Comparison of ENCODE assay signal across 8 mouse cellular contexts in genomic region chr9:96630571-96631388, GRCm38 (mm10). TPM values are rescaled to one million over a fixed set of nuclear protein-coding genes. Genes with fewer than 3 reads are reported as not detected.
DNase-seq lines count a peak whose midpoint lies in the region; ATAC-seq lines count a peak whose summit lies in the region.

No protein-coding gene starts in this region.

- H3K9me3 ChIP-seq in forebrain, embryonic 14.5 days (replicated peaks; ENCODE audit: control insufficient read depth, low read length): no peaks in the 10 kb centered on the region

- peak overlapping the region; percentile 74 for H3K4me2 ChIP-seq in forebrain, embryonic 14.5 days (ENCODE audit: low read length)

- peak overlapping the region; percentile 91 for H3K4me3 ChIP-seq in forebrain, embryonic 14.5 days (ENCODE audit: low read depth, low read length)

- H3K27me3 ChIP-seq in forebrain, embryonic 14.5 days (replicated peaks; ENCODE audit: control insufficient read depth, insufficient read depth, low read length): no peaks in the 10 kb centered on the region

- H3K4me1 ChIP-seq in forebrain, embryonic 14.5 days (ENCODE audit: control insufficient read depth, insufficient read depth, low read length): no peaks in the 10 kb centered on the region

- H3K36me3 ChIP-seq in forebrain, embryonic 14.5 days (ENCODE audit: control insufficient read depth, insufficient read depth, low read length): no peaks in the 10 kb centered on the region

- H3K27ac ChIP-seq in forebrain, embryonic 14.5 days (ENCODE audit: low read depth, low read length): peak overlapping the region; percentile 96

- under 1% methylated on average over 69 of the region's 105 CpGs for WGBS in forebrain, embryonic 14.5 days

- peak; percentile 74 for DNase-seq in MN1 (ENCODE audit: low spot score)
- peak; percentile 28 for DNase-seq in c-Kit-positive CD71-positive TER-119-negative erythroid progenitor cells, embryonic 14.5 days (ENCODE audit: low read depth)
- DNase-seq in forebrain, embryonic 14.5 days (ENCODE audit: low spot score): peak; percentile 66
- DNase-seq in heart, postnatal 4 days: peak; percentile 66
- peak; percentile 21 to 27 for DNase-seq in layer of hippocampus, postnatal 25 days (ENCODE audit: extremely low spot score in 1 of 2, low spot score in 1 of 2)
- DNase-seq in right cerebral cortex, adult 2 months (ENCODE audit: low spot score in 2 of 2): peak; percentile 40 to 41
- DNase-seq in urinary bladder, postnatal 36 days (ENCODE audit: low spot score in 2 of 2): peak; percentile 43 to 53

- peak overlapping the region; percentile 94 for H3K9ac ChIP-seq in forebrain, embryonic 14.5 days (ENCODE audit: low read length)

- peak; percentile 82 for ATAC-seq in forebrain, embryonic 14.5 days
- ATAC-seq in megakaryocyte, adult 5-6 weeks (ENCODE audit: poor library complexity, severe bottlenecking): peak; percentile 42

RNA-seq across cellular contexts. Expression of gene Rasa2, which starts 0.6 kb away (rescaled TPM):
- polyA plus RNA-seq in forebrain, embryonic 14.5 days (2014; fragmentation: Nextera tagmentation; extraction: Ambion mirVana): 9.7 and 14.6 TPM in 2 replicates
- total RNA-seq in heart, postnatal 4 days (2021): 1 to 10 TPM; 9.3 to 9.7 TPM
- 10 to 100 TPM; 25.6 to 29.7 TPM for total RNA-seq in layer of hippocampus, postnatal 25 days (2021)
- total RNA-seq in megakaryocyte, adult 5-6 weeks (2015): 14.5 and 16.9 TPM in 2 replicates
- total RNA-seq in megakaryocyte, adult 5-6 weeks (2017): 12.2 and 15.2 TPM in 2 replicates

Comparison
In these comparisons a context has a peak if more than half of its experiments do, and no peak if none do; other contexts are left out.
1. Peak in every context shown above with its lines: DNase-seq, ATAC-seq, H3K4me3 ChIP-seq and H3K27ac ChIP-seq.
2. DNase-seq: peak in every context shown above with its lines; median percentile 74 in MN1; 66 in forebrain, embryonic 14.5 days; 66 in heart, postnatal 4 days; 48 in urinary bladder, postnatal 36 days; 40 in right cerebral cortex, adult 2 months; 28 in c-Kit-positive CD71-positive TER-119-negative erythroid progenitor cells, embryonic 14.5 days; 24 in layer of hippocampus, postnatal 25 days.